Mouse (Mus musculus) lung, postnatal 0 days (tissue): ENCODE measurements around the gene Lef1.

Experiments
- CTCF ChIP-seq: IDR thresholded peaks from 2 replicates; pipeline ENCODE4 v1.5.1; 2016; ENCODE audit warnings: antibody characterized with exemption, mild to moderate bottlenecking
- EP300 ChIP-seq: IDR thresholded peaks from 2 replicates; pipeline ENCODE4 v1.6.1; 2016; ENCODE audit warnings: antibody characterized with exemption, mild to moderate bottlenecking, control low read depth

DNA sequence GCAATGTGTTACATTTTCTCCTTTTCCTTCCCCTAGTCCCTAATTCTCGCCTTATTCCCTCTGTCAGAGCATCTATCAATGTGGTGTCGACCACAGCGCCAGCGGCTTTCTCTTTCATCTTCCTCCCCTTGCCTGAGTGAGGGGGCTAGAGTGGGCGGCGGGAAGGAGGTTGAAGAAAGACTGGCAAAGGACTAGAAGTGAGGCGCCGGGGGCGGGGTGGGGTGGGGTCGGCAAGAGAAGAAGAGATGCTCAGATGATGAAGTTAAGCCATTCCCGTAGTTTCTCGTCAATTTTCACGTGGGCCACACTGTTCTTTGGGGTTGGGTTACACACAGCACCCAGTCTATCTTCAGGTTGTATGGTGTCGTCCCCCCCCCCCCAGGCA, 593 bp upstream of the Lef1 start:
- TF ChIP-seq CTCF (no peak), EP300 (no peak)
